Mouse (Mus musculus) gastrocnemius, postnatal 14 days (tissue): ENCODE measurements around the gene Kcnab2. TPM values are rescaled to one million over a fixed set of nuclear protein-coding genes. Genes with fewer than 3 reads are reported as not detected.

Experiments
- DNase-seq: peaks from one replicate; pipeline ENCODE4 v3.0.0; 2021; ENCODE audit warnings: mixed read lengths
- intact Hi-C: fragments of 180-260 bp; cut with DNase I; formaldehyde crosslinking; loops from one replicate; pipeline ENCODE4 v1.15.1; 2025; ENCODE audit warnings: low total_unique reads
- long read RNA-seq, 2 experiments: library from polyadenylated mRNA; stranded (forward); transcript quantifications; one replicate each; pipeline ENCODE4 v2.0.0; 2021
- total RNA-seq, 2 experiments: library from RNA; stranded (reverse); gene quantifications; 2 replicates each; pipeline ENCODE4 v1.2.3; 2021

The Kcnab2 gene
- total RNA-seq = 1 to 10 TPM; 2.2 to 3.2 TPM
- long read RNA-seq, experiment 1 = 0 reads
- long read RNA-seq, experiment 2, partial matches to known transcripts = 0 of 2 reads
- long read RNA-seq, experiment 2, other reads (novel, unspliced or antisense) = 1 of 2 reads

- peak; percentile 98 for DNase-seq
- intact Hi-C loops = no loop called here
Observed at GRCm38 (mm10) chr4:152477466-152478223, at the start of gene Kcnab2. Kcnab2 (minus strand) TSS chr4:152477871.

GRCm38 (mm10) chr4:152520083-152520482 lies 42.4 kb upstream of the Kcnab2 start:
- intact Hi-C loops = no loop called here
- DNase-seq = peak; percentile 33

DNA sequence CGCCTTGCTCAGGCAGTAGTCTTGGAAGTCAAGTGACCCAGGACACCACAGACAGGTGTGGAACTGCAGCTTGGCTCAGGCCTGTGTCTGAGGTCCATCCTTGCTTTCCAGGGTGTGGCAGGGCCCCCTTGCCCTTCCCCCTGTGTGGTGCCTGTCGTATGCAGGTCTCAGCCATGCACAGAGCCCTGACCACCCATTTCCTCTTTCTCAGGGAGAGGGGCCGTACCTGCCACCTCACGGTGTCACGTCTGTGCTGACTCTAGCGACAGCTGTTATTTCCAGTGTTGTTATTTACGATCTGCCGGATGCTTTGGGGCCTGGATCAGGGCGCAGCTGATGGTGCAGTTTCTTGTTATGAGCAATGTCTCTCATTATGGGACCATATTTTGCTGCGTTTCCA lies 41.4 kb upstream of the Kcnab2 start:
- intact Hi-C loops = no loop called here
- no peak for DNase-seq

DNA sequence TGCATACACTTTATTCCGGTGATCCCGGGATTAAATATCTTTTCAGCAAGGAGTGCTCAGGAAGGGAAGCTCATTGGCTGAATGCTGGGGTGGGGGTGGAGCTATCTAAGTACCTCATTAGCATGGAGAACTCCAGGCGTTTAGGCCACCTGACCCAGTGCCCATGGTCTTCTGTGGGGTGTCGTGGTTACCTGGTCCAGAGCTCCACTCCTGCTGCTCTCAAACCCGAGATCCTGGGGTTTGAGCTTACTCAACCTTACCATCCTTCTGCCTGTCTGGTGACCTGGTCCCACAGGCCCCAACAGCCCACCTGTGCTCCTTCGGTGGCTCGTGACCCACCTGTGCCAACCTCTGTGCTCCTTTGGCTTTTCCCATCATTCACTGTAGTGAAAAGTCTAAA lies 37.2 kb upstream of the Kcnab2 start:
- DNase-seq = no peak
- intact Hi-C loops = no loop called here

- intact Hi-C loops = no loop called here
- no peak for DNase-seq
Observed at GRCm38 (mm10) chr4:152512221-152512925, 34.7 kb upstream of the Kcnab2 start.

- intact Hi-C loops = loop anchor here (5.0 kb wide), 2 partner anchors 57 to 152 kb away; no protein-coding TSS in a partner anchor
- no peak for DNase-seq
Observed at GRCm38 (mm10) chr4:152494360-152494879, 16.7 kb upstream of the Kcnab2 start.

DNA sequence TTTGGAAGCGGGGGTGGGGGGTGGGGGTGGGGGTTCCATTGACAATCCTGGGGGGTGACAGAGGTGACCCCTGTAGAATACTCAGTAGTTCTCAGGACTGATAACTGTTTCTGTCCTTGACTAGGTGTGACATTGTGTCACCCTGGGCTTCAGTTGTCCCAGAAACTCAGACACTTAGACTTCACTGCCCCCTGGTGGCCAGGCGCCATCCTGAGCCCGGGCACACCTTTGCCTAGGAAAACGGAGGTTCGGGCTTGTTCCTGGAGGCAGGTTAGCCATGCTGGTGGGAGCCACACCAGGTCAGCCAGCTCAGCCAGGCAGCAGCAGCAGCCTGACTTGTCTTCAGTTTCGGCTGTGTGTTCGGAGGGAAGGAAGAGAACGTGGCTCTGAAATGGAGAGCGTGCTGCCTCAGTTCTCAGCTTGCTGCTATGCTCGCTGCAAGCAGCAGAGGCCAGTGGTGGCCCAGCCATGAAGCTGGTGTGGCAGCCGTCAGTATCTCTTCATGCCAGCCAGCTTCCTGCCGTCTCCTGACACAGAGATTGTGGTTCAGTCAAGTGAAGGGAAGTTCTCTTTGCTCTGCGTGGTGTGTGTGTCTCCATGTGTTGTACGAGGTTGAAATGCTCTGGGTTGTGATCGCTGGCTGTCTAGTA lies 13.7 kb upstream of the Kcnab2 start:
- intact Hi-C loops = loop anchor here (5.0 kb wide), 2 partner anchors 54 to 149 kb away; no protein-coding TSS in a partner anchor
- peak; percentile 59 for DNase-seq

GRCm38 (mm10) chr4:152490311-152490710 lies 12.6 kb upstream of the Kcnab2 start:
- no peak for DNase-seq
- intact Hi-C loops = loop anchor here (5.0 kb wide), 2 partner anchors 53 to 148 kb away; no protein-coding TSS in a partner anchor

GRCm38 (mm10) chr4:152488046-152488445 lies 10.4 kb upstream of the Kcnab2 start:
- intact Hi-C loops = loop anchor here (10.0 kb wide), 1 partner anchor 273 kb away; no protein-coding TSS in a partner anchor
- no peak for DNase-seq

- DNase-seq = no peak
- intact Hi-C loops = loop anchor here (10.0 kb wide), 1 partner anchor 266 kb away; no protein-coding TSS in a partner anchor
Observed at GRCm38 (mm10) chr4:152480426-152480825, 2.8 kb upstream of the Kcnab2 start.

- intact Hi-C loops = no loop called here
- DNase-seq = no peak
Observed at GRCm38 (mm10) chr4:152478224-152478567, 525 bp upstream of the Kcnab2 start.

DNA sequence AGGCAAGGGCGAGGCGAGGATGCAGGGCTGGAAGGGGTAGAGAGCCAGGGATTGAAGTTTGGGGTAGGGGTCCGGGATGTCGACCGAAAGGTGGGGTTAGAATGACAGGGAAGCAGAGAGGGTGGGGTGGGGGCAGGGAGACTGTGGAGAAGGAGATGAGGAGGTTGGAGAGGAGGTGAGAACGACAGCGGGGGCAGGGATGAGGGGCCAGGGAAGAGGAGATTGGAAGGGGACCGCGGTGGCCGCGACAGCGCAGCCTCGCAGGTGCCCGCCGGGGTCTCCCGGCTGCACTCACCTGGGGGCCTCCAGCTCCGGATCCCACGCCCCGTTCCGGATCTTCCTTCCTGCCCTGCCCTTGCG lies 585 bp downstream of the Kcnab2 start:
- no peak for DNase-seq
- intact Hi-C loops = no loop called here

DNA sequence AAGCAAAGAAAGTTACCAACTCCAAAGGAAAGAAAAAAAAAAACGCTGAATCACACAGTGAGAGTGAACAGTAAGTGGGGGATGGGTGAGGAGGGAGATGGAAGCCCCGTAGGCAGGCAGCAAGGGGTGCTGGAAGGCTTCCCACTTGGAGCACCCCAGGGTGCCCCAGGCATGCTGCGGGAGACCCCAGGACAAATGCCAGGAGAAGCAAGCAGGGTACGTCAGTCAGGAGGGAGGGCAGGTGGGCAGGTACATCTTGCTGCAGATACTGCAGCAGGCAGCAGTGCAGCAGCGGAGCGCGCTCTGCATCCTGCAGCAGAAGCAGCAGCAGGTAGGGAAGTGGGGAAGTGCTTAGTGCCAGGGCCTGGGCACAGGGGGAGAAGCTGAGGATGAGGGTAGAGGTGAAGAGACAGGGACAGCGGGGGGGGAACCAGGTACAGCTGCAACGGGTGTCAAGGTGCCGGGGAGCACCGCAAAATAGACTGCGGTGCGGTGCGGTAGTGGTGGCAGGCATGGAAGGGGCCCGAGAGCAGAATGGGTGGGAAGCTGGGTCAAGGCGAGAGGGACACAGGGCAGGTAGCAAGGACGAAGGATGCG lies 1.1 kb downstream of the Kcnab2 start, which contains the start of gene Nphp4:
Gene Nphp4, plus strand, starts transcription at position 280 of the 597 bp plus-strand sequence.
- DNase-seq = no peak
- intact Hi-C loops = no loop called here

- DNase-seq = no peak
- intact Hi-C loops = no loop called here
Observed at GRCm38 (mm10) chr4:152475941-152476340, 1.7 kb downstream of the Kcnab2 start.

- intact Hi-C loops = no loop called here
- no peak for DNase-seq
Observed at GRCm38 (mm10) chr4:152467951-152468350, 9.7 kb downstream of the Kcnab2 start.

- peak; percentile 37 for DNase-seq
- intact Hi-C loops = no loop called here
Observed at GRCm38 (mm10) chr4:152466601-152467000, 11.1 kb downstream of the Kcnab2 start.

- intact Hi-C loops = no loop called here
- no peak for DNase-seq
Observed at GRCm38 (mm10) chr4:152465116-152465515, 12.6 kb downstream of the Kcnab2 start.

GRCm38 (mm10) chr4:152463147-152463546 lies 14.5 kb downstream of the Kcnab2 start:
- peak; percentile 75 for DNase-seq
- intact Hi-C loops = no loop called here

DNA sequence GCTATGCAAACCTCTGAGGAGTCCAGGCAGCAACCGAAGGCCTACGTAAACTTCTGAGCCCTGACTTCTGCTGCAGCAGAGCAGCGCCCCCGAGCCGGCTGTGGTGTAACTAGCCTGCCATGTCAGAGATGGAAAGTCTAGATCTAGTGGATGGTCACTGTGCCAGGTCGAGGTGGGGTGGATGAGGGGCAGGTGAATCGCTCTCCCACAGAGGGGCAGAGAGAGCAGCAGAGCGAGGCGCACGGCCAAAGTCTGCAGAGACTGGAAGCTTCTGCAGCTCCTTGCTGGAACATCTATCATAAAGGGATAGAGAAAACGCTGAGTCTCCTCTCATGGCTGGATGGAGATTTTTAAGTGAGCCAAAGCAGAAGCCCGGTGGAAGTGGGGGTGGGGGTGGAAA lies 15.2 kb downstream of the Kcnab2 start:
- DNase-seq = no peak
- intact Hi-C loops = no loop called here
